Mouse (Mus musculus) liver, postnatal 0 days (tissue): ENCODE measurements at regions not wholly inside any gene's neighbourhood (a gene's known extent, or its start where the extent isn't known, plus 50 kb on each side); places are given as distances from the start of the nearest gene placed in this dataset.
A peak's percentile ranks its signal among the peaks of the same experiment; 100 is the strongest.

ENCODE experiments used
- ATAC-seq: fragments of 200-750 bp; cut with Nextera tagmentation; 2 replicates; pipeline ENCODE4 v1.8.0; 2017; ENCODE audit warnings: mild to moderate bottlenecking, moderate library complexity
- DNase-seq: peaks from one replicate; pipeline ENCODE4 v3.0.0-alpha.2; 2016
- H3K27ac ChIP-seq: fragments of 300-500 bp; sonication (generic); 2 replicates; pipeline ENCODE4 v1.5.1; 2014; ENCODE audit warnings: antibody characterized with exemption, moderate library complexity, mild to moderate bottlenecking, low read depth
- H3K27me3 ChIP-seq: fragments of 300-500 bp; sonication (generic); 2 replicates; pipeline ENCODE4 v1.6.1; 2014; ENCODE audit warnings: low read length, control low read depth, mixed read lengths; ENCODE audit not compliant: insufficient read depth
- H3K36me3 ChIP-seq: fragments of 300-500 bp; sonication (generic); replicated peaks from 2 replicates; pipeline ENCODE4 v1.6.1; 2014; ENCODE audit warnings: mild to moderate bottlenecking, control low read depth, low read length, moderate library complexity, mixed read lengths; ENCODE audit not compliant: insufficient read depth
- H3K4me1 ChIP-seq: fragments of 300-500 bp; sonication (generic); 2 replicates; pipeline ENCODE4 v1.6.1; 2014; ENCODE audit warnings: antibody characterized with exemption, mild to moderate bottlenecking, control low read depth; ENCODE audit not compliant: insufficient read depth
- H3K4me2 ChIP-seq: fragments of 300-500 bp; sonication (generic); 2 replicates; pipeline ENCODE4 v1.6.1; 2014; ENCODE audit warnings: low read depth, mild to moderate bottlenecking, low read length, moderate library complexity, mixed read lengths
- H3K4me3 ChIP-seq: fragments of 300-500 bp; sonication (generic); 2 replicates; pipeline ENCODE4 v1.5.1; 2014; ENCODE audit warnings: low read depth, low read length
- H3K9ac ChIP-seq: fragments of 300-500 bp; sonication (generic); replicated peaks from 2 replicates; pipeline ENCODE4 v1.6.1; 2014; ENCODE audit warnings: mild to moderate bottlenecking, moderate library complexity
- H3K9me3 ChIP-seq: fragments of 300-500 bp; sonication (generic); 2 replicates; pipeline ENCODE4 v1.6.1; 2016; ENCODE audit warnings: mild to moderate bottlenecking, control low read depth, low read length, mixed read lengths
- CTCF ChIP-seq: sonication (generic); IDR thresholded peaks from 2 replicates; pipeline ENCODE4 v1.5.1; 2016; ENCODE audit warnings: antibody characterized with exemption, low read depth
- EP300 ChIP-seq: IDR thresholded peaks from 2 replicates; pipeline ENCODE4 v1.6.1; 2016; ENCODE audit warnings: antibody characterized with exemption, low read depth, mild to moderate bottlenecking
- WGBS: fragments of 180-500 bp; shearing (Covaris S2); extraction: QIAGEN DNeasy Blood & Tissue Kit; methylation state at CpG from one replicate; pipeline ENCODE4 v1.1.7; 2014; ENCODE audit not compliant: insufficient replicate concordance; 5-methylcytosine and 5-hydroxymethylcytosine counted together

- no peak overlapping the region for H3K9ac ChIP-seq
- H3K4me3 ChIP-seq: no peak overlapping the region
- H3K36me3 ChIP-seq: no peaks in the 10 kb centered on the region
- peaks cover 10% of the 10 kb centered on the region; the same call in 1 of the 2 replicates for H3K27me3 ChIP-seq
- H3K4me1 ChIP-seq: no peaks in the 10 kb centered on the region; the same call in 1 of the 2 replicates
- no peak for ATAC-seq
- H3K27ac ChIP-seq: no peak overlapping the region
- no peak for DNase-seq
- TF ChIP-seq CTCF (no peak), EP300 (no peak)
- no peak overlapping the region for H3K4me2 ChIP-seq
- H3K9me3 ChIP-seq: no peaks in the 10 kb centered on the region
- 34% methylated on average over 3 of the region's 3 CpGs for WGBS
Observed at GRCm38 (mm10) chr4:55593132-55593531, 60.9 kb upstream of the Klf4 start.

GRCm38 (mm10) chr4:55586212-55586611, 53.9 kb upstream of the Klf4 start:
- H3K9ac ChIP-seq: no peak overlapping the region
- no peaks in the 10 kb centered on the region for H3K4me1 ChIP-seq
- peak overlapping the region; percentile 37; the same call in 1 of the 2 replicates for H3K27ac ChIP-seq
- H3K36me3 ChIP-seq: no peaks in the 10 kb centered on the region
- no peak overlapping the region for H3K4me3 ChIP-seq
- TF ChIP-seq EP300: no peak
- TF ChIP-seq CTCF: no peak
- 37% methylated on average over 3 of the region's 3 CpGs for WGBS
- H3K4me2 ChIP-seq: no peak overlapping the region
- no peak for DNase-seq
- H3K9me3 ChIP-seq: no peaks in the 10 kb centered on the region
- no peak for ATAC-seq
- peaks cover 16% of the 10 kb centered on the region for H3K27me3 ChIP-seq

DNA sequence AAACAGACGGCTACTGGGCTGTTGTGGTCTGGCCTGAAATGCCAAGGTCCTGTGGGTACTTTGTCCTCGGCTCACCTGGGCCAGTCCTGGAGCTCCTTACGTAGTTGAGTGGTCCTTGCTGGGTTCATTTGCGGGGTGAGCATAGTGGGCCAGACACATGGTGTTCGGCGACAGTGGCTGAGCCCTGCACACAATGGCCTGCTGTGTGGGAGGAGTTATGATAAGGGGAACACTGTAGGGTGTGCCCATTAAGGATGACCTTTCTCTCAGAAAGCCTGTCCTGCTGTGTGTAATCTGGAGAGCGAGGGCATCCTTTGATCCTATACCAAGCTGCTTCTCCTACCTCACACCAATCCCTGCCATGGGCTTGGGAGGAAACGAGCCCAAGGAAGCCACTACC, 51.3 kb upstream of the Klf4 start:
- DNase-seq (no peak), ATAC-seq (no peak)
- H3K27me3 ChIP-seq: peaks cover 24% of the 10 kb centered on the region; the same call in 1 of the 2 replicates
- H3K4me2 ChIP-seq: no peak overlapping the region
- H3K27ac ChIP-seq: no peak overlapping the region
- H3K4me3 ChIP-seq: no peak overlapping the region
- WGBS: 58% methylated on average over 8 of the region's 8 CpGs
- no peak overlapping the region for H3K9ac ChIP-seq
- H3K4me1 ChIP-seq: no peaks in the 10 kb centered on the region
- H3K36me3 ChIP-seq: no peaks in the 10 kb centered on the region
- no peak for TF ChIP-seq EP300
- no peak for TF ChIP-seq CTCF
- no peaks in the 10 kb centered on the region for H3K9me3 ChIP-seq
